Mouse (Mus musculus) ovary, postnatal 10 days (tissue): Measurements from ENCODE around the gene Trpm4.

Source experiments
- DNase-seq: peaks from one replicate; pipeline ENCODE4 v3.0.0; 2022; ENCODE audit warnings: low spot score

Trpm4 gene

DNA sequence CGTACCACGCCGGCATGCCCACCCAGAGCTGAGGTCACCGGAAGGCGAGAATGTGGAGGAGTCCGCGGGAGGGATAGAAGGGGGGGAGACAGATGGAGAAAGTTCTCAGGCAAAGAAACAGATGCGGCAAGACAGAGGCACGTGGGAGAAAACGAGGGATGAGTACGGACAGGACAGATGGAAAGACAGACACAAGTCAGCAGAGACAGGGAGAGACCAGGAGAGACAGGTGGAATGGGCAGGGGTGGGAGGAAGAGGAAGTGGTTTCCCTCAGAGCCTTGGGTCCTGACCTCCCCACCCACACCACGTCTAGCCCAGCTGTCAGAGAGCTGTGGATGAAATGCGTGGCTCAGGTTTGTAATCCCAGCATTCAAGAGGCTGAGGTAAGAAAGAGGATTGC, 13.3 kb upstream of the Trpm4 start:
- no peak for DNase-seq

DNA sequence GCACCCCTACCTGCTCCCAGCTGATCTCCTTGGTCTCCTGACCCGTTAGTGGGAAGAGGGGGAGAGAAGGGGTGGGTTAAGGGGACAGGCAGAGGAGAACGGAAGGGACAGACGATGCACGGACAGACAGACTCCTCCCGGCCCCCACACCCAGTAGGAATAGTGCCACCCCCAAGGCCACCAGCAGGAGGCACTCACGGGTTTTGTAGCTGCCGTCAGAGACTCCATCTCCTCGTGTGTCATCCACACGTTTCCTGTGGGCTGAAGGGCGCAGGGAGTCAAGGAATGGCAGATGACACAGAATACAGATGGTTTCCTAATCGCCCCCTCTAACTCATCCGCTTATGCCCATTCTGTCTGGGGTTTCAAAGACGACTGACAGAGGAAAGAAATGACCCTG, 10.0 kb upstream of the Trpm4 start:
- no peak for DNase-seq

DNA sequence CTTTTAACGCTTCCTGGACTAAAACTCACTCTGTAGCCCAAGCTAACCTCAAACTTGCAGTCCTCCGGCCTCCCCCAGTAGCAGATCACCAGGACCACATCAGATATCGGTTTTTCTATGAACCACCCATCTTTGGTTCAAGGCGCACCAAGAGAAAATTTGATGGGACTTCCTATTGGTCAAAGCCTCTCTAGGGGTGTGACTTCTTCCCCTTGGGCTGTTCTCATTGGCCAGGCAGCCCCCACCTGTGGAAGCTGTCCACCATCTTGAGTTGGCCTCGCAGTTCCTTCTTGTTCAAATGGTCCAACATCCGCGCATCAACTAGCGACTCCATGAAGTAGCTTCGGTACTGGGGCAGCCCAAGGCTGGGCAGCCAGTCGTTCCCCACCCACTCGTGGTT, 8.5 kb upstream of the Trpm4 start:
- DNase-seq, result no peak

DNA sequence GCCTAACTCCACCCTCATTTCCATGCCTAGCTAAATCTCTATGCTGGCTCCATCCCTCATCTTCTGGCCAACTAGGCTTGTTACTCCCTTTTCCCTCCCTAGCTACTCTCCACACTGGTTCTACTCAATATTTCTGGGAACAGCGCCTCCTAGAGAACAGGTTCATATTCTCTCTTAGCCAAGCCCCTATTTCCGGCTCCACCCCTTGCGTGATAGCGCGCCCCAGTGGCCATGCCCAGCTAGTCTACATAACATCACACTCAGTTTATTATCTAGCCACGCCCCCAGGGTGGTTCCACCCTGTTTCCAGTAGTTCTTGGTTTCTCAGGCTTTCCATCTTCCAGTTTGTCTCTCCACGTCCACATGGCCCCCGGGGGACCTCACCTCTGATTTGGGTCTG, 7.7 kb upstream of the Trpm4 start:
- peak; percentile 31 for DNase-seq

DNA sequence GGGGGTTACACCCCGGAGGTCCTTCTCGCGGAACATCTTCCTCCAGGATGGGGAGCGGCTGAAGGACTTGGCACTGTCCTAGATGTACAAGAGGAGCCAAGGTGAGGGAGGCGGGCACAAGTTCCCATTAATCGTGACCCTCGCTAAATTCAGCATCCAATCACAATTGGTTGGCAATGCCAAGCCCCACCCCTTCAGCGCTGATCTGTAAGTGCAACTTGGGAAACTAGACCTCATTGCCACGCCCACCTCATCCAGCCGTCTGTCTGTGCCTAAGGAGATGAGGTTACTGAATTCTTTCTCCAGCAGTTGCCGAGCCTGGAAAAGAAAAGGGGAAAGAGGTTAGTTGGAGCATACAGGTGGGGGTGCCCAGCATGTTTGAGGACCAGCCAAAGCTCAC, 7.1 kb upstream of the Trpm4 start:
- no peak for DNase-seq

DNA sequence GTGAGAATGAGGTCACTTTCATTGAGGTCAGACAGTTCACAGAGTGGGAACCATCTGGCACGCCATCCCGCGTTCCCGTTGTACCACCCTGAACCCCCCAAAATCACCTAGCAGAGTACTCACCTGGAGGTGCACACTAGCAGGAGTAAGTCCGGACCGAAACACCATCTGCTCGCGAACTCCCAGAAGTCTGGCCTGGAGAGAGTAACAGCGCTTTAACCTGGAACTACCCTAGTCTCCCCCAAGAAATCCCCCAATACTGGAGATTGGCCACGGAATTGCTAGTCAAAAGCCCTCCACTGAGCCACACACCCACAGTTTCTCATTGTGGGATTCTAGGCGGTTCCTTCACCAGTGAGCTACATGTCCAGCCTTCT, 6.5 kb upstream of the Trpm4 start:
- no peak for DNase-seq

DNA sequence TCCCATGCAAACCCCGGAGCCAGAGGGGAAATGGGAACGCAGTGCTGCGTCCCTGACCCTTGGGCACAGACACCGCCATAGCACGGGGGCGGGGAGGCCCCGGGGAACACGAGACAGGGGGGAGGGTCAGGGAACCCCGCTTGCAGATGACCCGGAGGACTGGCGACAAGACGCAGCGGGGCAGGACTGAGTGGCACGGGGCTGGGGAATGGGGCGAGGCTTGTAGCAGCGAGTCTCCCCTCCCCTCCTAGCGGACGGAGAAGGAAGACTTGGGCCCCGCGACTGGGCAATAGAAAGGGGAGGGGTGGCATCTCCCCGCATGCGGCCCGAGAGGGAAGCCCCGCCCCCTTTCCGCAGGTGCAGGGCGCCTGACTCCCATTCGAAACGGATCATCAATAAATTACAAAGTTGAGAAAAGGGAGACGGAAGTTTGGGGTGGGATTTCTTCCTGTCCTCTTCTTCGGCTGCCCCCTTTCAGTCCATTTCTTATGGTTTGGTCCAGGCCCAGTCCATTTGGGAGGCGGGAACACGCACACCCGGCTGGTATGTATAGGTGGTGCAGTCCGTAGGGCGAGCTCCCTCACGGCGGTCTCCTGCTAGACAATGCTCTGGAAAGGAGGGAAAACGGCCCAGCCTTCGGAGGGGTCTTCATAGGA, 6.0 kb upstream of the Trpm4 start:
- peak; percentile 64 for DNase-seq

DNA sequence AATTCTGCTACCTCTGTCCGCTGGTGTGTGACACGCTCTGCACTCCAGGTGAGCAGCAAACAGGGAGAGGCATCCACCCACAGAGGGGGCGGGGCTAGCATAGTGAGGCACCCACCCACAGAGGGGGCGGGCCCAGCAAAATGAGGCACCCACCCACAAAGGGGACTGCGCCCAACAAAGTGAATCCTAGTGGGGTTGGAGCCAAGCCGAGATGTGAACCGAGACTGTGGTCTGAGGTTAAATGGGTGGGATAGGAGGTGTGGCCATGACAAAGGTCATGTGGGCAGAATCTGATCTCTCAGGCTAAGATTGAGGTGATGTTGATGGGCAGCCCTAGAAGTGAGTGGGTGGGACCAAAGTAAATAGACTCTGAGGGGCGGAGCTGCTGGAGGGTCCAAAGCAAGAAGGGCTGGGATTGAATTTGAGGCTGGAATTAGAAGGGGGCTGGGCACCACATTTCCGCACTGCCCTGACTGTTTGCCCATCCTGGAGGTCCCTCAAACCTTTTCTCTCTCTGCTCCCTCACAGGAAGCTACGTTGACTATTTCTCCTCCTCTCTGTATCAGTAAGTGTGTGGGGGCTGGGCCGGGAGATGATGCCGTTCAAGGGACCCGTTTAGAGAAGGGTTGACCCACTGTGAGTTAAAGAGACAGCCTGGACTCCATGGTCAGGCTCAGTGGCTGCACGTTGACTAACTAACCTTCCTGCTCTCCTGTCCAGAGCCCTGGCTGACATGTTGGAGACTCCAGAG, 4.8 kb upstream of the Trpm4 start:
- no peak for DNase-seq

DNA sequence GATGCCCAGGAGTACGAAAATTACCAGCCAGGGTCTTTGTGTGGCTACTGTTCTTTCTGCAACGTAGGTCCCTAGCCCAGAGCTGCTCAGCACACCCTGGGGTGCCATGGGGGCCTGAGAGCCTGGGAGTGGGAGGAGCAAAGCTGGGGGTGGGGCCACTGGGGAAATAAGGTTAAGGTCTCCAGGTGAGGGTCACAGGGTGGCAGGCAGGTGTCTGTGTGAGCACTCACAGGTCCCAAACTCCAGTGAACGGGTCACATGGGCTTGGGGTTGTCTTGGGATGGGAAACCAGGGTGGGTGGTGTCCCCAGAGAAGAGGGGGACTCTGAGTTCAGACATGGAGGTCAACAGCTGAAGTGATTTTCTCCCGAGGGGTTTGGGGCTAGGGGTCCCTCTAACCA, 3.9 kb upstream of the Trpm4 start:
- DNase-seq, result no peak

DNA sequence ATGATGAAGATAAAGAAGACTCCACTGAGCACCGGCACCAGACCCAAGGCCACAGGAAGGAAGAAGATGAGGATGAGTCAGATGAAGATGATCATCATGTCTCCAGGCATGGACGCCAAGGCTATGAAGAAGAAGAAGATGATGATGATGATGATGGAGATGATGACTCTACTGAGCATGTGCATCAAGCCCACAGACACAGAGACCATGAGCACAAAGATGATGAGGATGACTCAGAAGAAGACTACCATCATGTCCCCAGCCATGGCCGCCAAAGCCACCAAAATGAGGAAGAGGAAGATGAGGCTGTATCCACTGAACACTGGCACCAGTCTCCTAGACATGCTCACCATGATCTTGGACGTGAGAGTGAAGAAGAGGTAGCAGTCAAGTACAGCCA, 2.7 kb upstream of the Trpm4 start:
- no peak for DNase-seq

DNA sequence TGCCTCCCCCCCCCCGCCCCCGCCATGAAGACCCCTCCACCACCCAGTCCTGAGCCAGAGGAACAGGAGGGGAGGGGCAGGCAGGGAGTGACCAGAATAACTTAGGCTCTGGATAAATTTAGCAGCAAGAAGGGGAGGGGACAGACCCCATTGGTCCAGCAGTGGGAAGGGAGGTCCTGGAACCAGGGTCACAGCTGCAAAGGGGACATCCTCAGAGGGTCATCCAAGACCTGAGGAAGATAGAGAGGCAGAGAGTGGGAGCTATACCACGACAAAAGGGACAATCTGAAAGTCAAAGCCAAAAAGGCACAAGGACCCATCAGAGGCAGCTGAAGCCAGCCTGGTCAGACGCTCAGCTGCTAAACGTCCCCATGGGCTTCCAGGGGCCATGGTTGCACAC, 1.5 kb upstream of the Trpm4 start, which contains the start of gene Hrc:
Hrc (plus strand) TSS at position 235 of the 400 bp plus-strand sequence.
- DNase-seq, result no peak

DNA sequence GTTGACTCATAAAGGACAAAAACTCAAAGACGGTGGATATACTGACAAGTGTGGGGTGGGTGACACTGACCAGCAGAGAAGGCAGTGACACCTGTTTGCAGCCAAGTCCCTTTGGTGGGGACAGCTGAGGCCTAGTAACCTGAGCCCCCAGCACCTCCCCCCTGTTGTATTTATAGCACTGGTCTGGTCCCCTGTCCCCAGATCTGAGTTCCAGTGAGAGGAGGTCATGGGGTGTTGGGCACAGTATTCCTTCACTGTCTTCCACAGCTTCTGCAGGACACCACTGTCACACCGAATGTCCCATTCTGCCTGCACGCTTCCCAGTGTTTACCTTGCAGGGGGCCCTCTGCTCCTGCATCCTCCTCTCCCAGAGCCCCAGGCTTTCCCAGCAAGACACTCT, 1.0 kb upstream of the Trpm4 start:
- no peak for DNase-seq

DNA sequence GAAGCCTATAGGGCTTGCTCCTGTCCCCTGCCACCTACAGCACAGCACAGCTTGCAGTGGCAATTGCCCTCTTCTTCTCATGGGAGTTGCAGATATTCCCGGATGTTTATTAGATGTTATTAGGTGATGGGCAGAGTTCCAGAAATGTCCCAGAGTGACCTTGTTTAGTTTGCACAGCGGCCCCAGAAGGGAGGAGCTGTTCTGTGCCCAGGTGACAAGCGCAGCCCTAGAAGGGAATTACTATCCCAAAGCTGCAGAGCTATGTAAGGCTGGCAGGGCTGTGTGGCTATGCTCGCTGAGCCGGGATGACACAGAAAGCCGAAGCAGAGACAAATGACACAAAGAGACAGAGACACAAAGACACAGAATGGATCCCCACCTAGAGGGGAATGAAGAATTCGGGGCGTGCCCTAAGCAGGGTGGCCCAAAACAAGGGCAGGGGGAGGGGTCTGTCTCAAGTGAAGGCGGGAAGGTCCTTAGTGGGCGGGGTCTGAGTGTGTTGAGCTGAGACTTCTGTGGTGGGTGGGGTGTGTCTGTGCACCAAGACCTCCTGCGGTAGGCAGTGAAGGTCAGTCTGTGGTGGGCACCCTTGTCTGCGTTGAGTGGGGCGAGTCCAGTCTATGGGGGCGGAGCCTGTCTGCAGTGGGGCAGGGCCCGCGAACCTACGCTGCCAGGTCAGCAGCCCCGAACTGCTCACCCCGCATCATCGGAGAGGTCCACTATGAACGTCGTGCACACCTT, 725 bp downstream of the Trpm4 start:
- no peak for DNase-seq

DNA sequence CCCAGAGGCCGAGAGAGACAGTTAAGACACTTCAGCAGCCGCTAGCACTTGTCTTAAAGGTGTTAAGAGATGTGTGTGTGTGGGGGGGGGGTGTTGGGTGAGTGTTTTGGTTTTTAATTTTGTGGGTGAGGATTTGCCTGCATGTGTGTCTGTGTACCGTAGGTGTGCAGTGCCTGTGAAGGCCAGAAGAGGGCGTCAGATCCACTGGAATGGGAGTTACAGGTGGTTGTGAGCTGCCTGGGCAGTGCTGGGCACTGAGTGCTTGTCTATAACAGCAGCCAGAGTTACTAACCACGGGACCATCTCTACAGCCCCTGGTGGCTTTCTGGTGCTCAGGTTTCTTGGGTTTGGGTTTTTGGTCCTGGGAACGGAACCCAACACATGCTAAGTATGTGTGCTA, 2.1 kb downstream of the Trpm4 start:
- DNase-seq, result no peak

DNA sequence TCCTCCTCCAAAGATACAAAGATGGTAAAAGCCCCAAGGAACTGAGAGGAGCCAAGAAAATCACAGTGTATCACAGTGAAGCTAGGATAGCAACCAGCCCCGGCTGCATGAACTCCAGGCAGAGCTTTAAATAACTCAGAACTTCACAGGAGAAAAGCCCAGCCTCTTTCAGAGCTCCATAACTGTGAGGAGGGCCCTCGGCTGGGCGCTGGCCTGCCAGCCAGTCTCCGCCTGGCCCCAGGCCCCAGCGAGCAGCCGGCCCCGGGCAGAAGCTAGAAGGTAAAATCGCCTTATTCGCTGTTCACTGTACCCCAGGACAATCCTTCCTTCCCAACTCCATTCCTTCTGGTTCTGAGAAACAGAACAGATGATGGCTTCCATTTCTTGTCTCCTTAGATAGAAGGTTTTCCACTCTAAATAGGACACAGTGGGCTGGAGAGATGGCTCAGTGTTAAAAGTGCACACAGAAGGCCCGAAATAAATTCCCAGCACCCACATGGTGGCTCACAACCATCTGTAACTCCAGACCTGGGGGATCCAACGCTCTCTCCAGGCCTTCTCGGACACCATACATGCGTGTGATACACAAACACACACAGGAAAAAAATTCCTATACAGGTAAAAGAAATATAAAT, 4.6 kb downstream of the Trpm4 start:
- no peak for DNase-seq

DNA sequence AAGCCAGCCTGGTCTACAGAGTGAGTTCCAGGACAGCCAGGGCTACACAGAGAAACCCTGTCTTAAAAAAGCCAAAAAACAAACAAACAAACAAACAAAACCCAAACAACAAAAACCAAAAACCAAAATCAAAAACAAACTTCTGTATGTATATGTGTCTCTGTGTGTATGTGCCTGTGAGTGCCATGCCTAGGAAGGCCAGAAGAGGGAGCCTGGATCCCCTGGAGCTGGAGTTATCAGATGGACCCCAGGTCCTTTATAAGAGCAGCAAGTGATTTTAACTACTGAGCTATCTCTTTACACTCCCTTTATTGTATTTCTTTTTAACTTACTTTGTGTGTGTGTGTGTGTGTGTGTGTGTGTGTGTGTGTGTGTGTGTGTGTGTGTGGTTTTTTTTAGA, 7.8 kb downstream of the Trpm4 start:
- DNase-seq, result no peak

DNA sequence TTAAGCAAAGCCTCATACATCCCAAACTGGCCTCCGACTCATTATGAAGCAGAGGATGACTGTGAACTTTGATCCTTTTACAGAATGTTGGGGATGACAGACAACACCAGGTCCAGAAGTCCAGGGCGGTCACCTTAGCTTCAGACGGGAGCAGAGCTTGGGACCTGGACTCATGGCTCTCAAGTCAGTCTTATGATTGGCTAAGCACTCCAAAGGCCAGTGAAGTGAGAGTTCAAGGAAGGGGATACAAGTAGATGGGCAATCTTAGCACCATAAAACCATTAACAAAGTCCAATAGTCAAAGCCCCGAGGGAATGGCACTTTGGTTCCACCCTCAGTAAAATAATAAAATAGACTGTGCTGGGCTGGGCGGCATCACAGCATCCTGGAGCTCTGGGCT, 10.5 kb downstream of the Trpm4 start:
- DNase-seq, result no peak

DNA sequence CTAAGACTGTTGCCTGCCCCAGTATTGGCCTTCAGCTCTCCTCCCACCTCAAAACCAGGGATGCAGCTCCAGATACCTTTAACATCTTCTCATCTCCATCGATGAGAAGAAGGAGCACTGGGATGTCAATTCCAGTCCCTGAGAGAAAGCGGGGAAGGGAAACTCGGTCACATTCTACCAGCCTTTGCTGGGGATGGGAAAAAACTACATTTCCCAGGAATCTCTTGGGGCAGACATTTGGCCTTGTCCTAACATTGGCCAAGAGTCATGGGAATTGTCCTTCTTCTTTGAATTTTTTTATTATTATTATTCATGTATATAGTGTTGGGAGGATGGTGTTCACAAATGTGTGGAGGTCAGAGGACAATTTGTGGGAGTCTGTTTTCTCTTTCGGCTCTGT, 11.3 kb downstream of the Trpm4 start:
- no peak for DNase-seq

DNA sequence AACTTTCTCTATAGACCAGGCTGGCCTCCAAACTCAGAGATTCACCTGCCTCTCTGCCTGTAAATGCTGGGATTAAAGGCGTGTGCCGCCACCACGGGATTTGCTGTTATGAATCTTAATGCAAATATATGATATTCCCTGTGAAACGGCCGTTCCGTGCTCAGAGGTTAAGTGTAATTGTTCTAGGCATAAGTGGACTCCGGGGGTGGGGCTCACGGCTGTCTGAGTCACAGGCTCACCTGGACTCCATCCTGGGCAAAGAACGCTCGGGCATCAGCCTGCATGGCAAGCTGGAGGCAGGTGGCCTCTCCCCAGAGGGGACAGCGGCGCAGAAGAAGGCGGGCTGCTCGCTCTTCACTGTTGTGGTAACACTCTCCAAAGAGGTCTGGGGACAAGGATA, 17.0 kb downstream of the Trpm4 start:
- DNase-seq, result no peak

DNA sequence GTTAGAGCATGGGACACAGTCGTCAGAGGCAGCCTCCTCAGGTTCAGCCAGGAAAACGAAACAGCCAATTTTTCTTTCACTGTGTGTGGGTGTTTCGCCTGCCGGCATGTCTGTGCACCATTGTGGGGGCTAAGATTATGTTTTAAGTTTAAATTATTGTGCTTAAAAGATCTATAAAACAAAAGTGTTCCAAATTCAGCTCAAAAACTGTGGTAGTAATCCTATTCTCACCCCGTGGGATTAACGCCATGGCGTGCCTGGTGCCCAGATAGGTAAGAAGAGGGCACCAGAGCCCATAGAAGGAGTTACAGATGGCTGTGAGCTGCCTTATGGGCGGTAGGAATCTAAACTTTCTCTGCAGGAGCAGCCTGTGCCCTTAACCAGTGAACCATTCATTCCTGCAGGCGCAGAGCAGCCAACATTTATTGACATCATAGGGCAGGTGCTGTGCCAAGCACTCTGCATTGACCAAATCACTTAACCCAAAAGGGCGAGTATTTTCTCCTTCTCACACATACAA, 18.3 kb downstream of the Trpm4 start:
- no peak for DNase-seq

DNA sequence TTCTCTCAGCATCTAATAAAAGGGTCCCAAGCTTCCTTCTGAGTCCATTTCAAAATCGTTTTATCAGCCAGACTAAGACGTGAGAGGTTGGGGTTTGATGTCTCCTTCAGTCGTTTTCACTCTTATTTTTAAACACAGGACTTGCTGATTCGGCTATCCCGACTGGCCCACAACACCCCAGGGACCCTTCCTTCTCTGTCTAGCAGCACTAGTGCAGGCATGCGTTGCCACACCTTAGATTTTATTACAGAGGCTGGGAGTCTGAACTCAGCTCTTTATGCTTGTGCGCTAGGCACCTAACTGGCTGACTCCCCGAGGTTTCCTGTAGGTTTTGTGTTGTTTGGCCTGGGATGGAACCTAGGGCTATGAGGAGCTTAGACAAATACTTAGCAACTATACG, 20.1 kb downstream of the Trpm4 start:
- DNase-seq, result no peak

DNA sequence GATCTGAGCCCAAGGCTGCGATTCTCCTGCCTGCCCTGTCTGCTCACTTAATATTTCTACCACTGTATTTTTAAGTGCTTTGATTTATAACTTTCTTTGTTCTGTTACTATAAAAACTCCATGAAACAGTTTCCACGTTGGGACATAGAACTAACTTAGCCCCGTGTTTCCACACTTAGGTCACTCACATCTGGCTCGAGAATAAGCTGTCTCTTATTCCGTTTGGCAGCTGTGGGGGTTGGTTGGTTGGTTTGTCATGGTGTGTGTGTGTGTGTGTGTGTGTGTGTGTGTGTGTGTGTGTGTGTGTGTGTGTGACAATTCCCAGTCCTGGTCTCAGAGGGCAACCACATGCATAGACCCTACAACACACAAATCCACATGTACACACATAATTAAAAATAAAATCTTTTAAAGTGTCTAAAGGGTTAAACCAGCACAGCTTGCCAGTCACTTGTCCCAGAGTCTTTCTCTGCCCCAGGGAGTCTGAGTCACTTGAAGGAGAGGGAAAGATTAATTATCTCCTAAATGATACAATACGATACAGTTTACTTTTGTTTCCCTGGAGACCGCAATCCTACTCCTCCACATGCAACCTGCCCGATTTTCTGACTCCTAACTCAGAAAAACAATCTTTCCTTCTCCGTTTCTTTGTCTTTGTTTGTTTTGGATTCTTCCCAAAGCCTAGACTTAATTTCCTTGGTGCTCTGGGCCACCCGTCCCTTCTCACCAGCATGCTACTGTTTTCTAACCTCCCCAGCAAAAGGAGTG, 20.7 kb downstream of the Trpm4 start:
- DNase-seq, result no peak
